In the genomic region with DNA sequence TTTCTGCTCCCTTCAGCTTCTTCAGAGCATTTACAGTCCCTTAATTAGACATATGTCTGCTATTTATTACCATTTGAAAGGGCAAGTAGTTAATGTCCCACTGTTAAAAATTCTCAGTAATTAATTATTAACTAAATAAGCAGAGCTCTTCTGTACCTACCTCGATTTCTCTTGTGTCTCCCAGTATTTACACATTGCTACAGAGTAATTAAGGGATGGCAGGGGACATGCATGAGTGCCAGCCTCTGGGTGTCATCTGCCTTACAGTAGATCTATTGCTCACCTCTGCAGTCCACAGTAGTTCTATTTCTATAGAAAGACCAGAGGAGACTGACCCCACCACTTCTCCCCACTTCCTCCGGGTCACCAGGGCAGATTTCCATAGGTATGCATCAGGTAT, we compare ENCODE assay signal across 23 mouse cellular contexts.
A peak's percentile ranks its signal among the peaks of the same experiment; 100 is the strongest.
DNase-seq lines count a peak whose midpoint lies in the region; ATAC-seq and TF ChIP-seq lines count a peak whose summit lies in the region.
"Had no signal": no experiment of that assay in that cellular context is flagged by ENCODE, and none has a peak within 500 bp of the region (broad histone marks: within the 10 kb centered on the region; RNA-seq: fewer than 3 reads in every experiment).

No protein-coding gene starts in this region.

- H3K4me3 ChIP-seq in kidney, embryonic 15.5 days (replicated peaks): no peak overlapping the region
- H3K4me3 ChIP-seq in kidney, embryonic 16.5 days (ENCODE audit: low read length): no peak overlapping the region
- H3K4me3 ChIP-seq in kidney, postnatal 0 days (replicated peaks; ENCODE audit: low read depth, low read length): no peak overlapping the region

- H3K27me3 ChIP-seq in kidney, embryonic 15.5 days: no peaks in the 10 kb centered on the region
- H3K27me3 ChIP-seq in kidney, embryonic 16.5 days (ENCODE audit: insufficient read depth, low read length): no peaks in the 10 kb centered on the region
- H3K27me3 ChIP-seq in kidney, postnatal 0 days (ENCODE audit: insufficient read depth, low read length): no peaks in the 10 kb centered on the region
- H3K27me3 ChIP-seq: CH12.LX had no signal

- 47% methylated on average over 2 of the region's 2 CpGs for WGBS in kidney, embryonic 15.5 days
- WGBS in kidney, embryonic 16.5 days: 51% methylated on average over 2 of the region's 2 CpGs
- WGBS in kidney, postnatal 0 days: 36% methylated on average over 2 of the region's 2 CpGs

- no peak for TF ChIP-seq CTCF in kidney, postnatal 0 days (IDR thresholded peaks at IDR 0.05; ENCODE audit: low read depth)

- 0 out of 2 replicates have a peak, but pooled peaks cover 2% of the 10 kb centered on the region for H3K4me1 ChIP-seq in kidney, embryonic 15.5 days
- H3K4me1 ChIP-seq in kidney, embryonic 16.5 days (ENCODE audit: insufficient read depth, low read length): peaks cover 3% of the 10 kb centered on the region; the same call in 1 of the 2 replicates
- H3K4me1 ChIP-seq in kidney, postnatal 0 days (replicated peaks; ENCODE audit: insufficient read depth, low read length): no peaks in the 10 kb centered on the region

- H3K36me3 ChIP-seq in kidney, embryonic 15.5 days: no peaks in the 10 kb centered on the region
- no peaks in the 10 kb centered on the region for H3K36me3 ChIP-seq in kidney, embryonic 16.5 days (ENCODE audit: insufficient read depth, low read length)
- H3K36me3 ChIP-seq in kidney, postnatal 0 days (ENCODE audit: insufficient read depth, low read length): no peaks in the 10 kb centered on the region
- H3K36me3 ChIP-seq: G1E had no signal

- H3K9ac ChIP-seq in kidney, embryonic 15.5 days: no peak overlapping the region
- H3K9ac ChIP-seq in kidney, embryonic 16.5 days (replicated peaks; ENCODE audit: low read length): no peak overlapping the region
- no peak overlapping the region for H3K9ac ChIP-seq in kidney, postnatal 0 days (ENCODE audit: low read depth, low read length)

- H3K4me2 ChIP-seq in kidney, embryonic 15.5 days: no peak overlapping the region
- no peak overlapping the region for H3K4me2 ChIP-seq in kidney, embryonic 16.5 days (replicated peaks; ENCODE audit: low read depth, low read length)
- H3K4me2 ChIP-seq in kidney, postnatal 0 days (ENCODE audit: low read length): no peak overlapping the region

- DNase-seq in kidney, postnatal 4 days: no peak
- no peak for DNase-seq in kidney, postnatal 36 days
- no peak for DNase-seq in kidney, postnatal 0 days (ENCODE audit: low spot score)
- DNase-seq in kidney, postnatal 25 days: no peak
- peak; percentile 8 for DNase-seq in Muller cell, postnatal 12 days (ENCODE audit: inconsistent ontology term)
- DNase-seq in layer of hippocampus, adult 18-20 months (ENCODE audit: low spot score in 2 of 2): no peak
- DNase-seq: adrenal gland, adult 2 months; adrenal gland, adult 8-10 months; adrenal gland, postnatal 10 days; adrenal gland, postnatal 14 days; adrenal gland, postnatal 25 days; adrenal gland, postnatal 36 days; B cell, adult 2 months; cerebellum, adult 11 months; cerebellum, adult 11-12 months; cerebellum, adult 18-20 months had no signal

- no peaks in the 10 kb centered on the region for H3K9me3 ChIP-seq in kidney, embryonic 15.5 days (replicated peaks)
- no peaks in the 10 kb centered on the region for H3K9me3 ChIP-seq in kidney, embryonic 16.5 days (ENCODE audit: low read length)
- no peaks in the 10 kb centered on the region for H3K9me3 ChIP-seq in kidney, postnatal 0 days (replicated peaks; ENCODE audit: low read length)
- H3K9me3 ChIP-seq: G1E had no signal

- peak; percentile 69 for ATAC-seq in kidney, embryonic 15.5 days (replicated peaks; ENCODE audit: low FRiP score)
- ATAC-seq in kidney, embryonic 16.5 days (ENCODE audit: low FRiP score, low TSS enrichment): peak; percentile 76; the same call in 1 of the 2 replicates
- ATAC-seq in kidney, postnatal 0 days (replicated peaks; ENCODE audit: low FRiP score, low read depth): peak; percentile 52; the same call in 1 of the 2 replicates
- ATAC-seq: activated CD4-positive, CD25-positive, alpha-beta regulatory T cell, adult 4 months; CD4-positive, CD25-positive, alpha-beta regulatory T cell, adult 4 months; Patski had no signal

- H3K27ac ChIP-seq in kidney, embryonic 15.5 days: no peak overlapping the region
- no peak overlapping the region for H3K27ac ChIP-seq in kidney, embryonic 16.5 days (ENCODE audit: low read length)
- H3K27ac ChIP-seq in kidney, postnatal 0 days: no peak overlapping the region
